Mouse (Mus musculus) embryonic facial prominence, embryonic 11.5 days (tissue): ENCODE data around the gene Inhbe. TPM values are rescaled to one million over a fixed set of nuclear protein-coding genes. Genes with fewer than 3 reads are reported as not detected.
"Not testable (repeated sequence)": the region's sequence is repeated elsewhere in the genome, so short reads cannot be mapped to it uniquely, and the experiment has no call there.

Experiments used
- ATAC-seq: fragments of 200-750 bp; cut with Nextera tagmentation; replicated peaks from 2 replicates; pipeline ENCODE4 v1.8.0; 2017; ENCODE audit warnings: low read depth; ENCODE audit not compliant: insufficient number of reproducible peaks, low FRiP score, low TSS enrichment
- DNase-seq: peaks from one replicate; pipeline ENCODE4 v3.0.0-alpha.2; 2015; ENCODE audit warnings: low spot score
- H3K27ac ChIP-seq: fragments of 300-500 bp; sonication (generic); replicated peaks from 2 replicates; pipeline ENCODE4 v1.5.1; 2014; ENCODE audit warnings: mild to moderate bottlenecking, low read depth, low read length, control low read depth
- H3K27me3 ChIP-seq: fragments of 300-500 bp; sonication (generic); 2 replicates; pipeline ENCODE4 v1.6.1; 2014; ENCODE audit warnings: mild to moderate bottlenecking, low read length, moderate library complexity, mixed read lengths; ENCODE audit not compliant: control insufficient read depth, insufficient read depth
- H3K36me3 ChIP-seq: fragments of 300-500 bp; sonication (generic); replicated peaks from 2 replicates; pipeline ENCODE4 v1.6.1; 2014; ENCODE audit warnings: low read depth, mild to moderate bottlenecking, low read length, moderate library complexity, mixed read lengths; ENCODE audit not compliant: control insufficient read depth, insufficient read depth
- H3K4me1 ChIP-seq: fragments of 300-500 bp; sonication (generic); 2 replicates; pipeline ENCODE4 v1.6.1; 2014; ENCODE audit warnings: low read length, mixed read lengths; ENCODE audit not compliant: control insufficient read depth, insufficient read depth
- H3K4me2 ChIP-seq: fragments of 300-500 bp; sonication (generic); 2 replicates; pipeline ENCODE4 v1.6.1; 2014; ENCODE audit warnings: low read depth, mild to moderate bottlenecking, control low read depth, low read length, moderate library complexity
- H3K4me3 ChIP-seq: fragments of 300-500 bp; sonication (generic); 2 replicates; pipeline ENCODE4 v1.5.1; 2014; ENCODE audit warnings: low read depth, low read length, control low read depth
- H3K9ac ChIP-seq: fragments of 300-500 bp; sonication (generic); replicated peaks from 2 replicates; pipeline ENCODE4 v1.6.1; 2014; ENCODE audit warnings: mild to moderate bottlenecking, control low read depth, low read length
- H3K9me3 ChIP-seq: fragments of 300-500 bp; sonication (generic); replicated peaks from 2 replicates; pipeline ENCODE4 v1.6.1; 2016; ENCODE audit warnings: mild to moderate bottlenecking, low read length, inconsistent platforms, mixed read lengths; ENCODE audit not compliant: control insufficient read depth
- WGBS: fragments of 180-500 bp; shearing (Covaris S2); extraction: QIAGEN DNeasy Blood & Tissue Kit; methylation state at CpG from one replicate; pipeline ENCODE4 v1.1.7; 2014; 5-methylcytosine and 5-hydroxymethylcytosine counted together
- polyA plus RNA-seq: library from polyadenylated mRNA; unstranded; fragments of >200 nt; fragmentation: Nextera tagmentation; extraction: Ambion mirVana; gene quantifications from 2 replicates; pipeline ENCODE4 v1.2.1, GENCODE M21; 2014

Gene Inhbe
- polyA plus RNA-seq, 1 experiment from 2014 or later = not detected

- H3K27me3 ChIP-seq, H3K27ac ChIP-seq, H3K9me3 ChIP-seq, H3K36me3 ChIP-seq, H3K9ac ChIP-seq, ATAC-seq, H3K4me1 ChIP-seq, H3K4me3 ChIP-seq, H3K4me2 ChIP-seq, DNase-seq: not testable (repeated sequence)
- 76% methylated on average over 1 of the region's 1 CpGs for WGBS
These were observed 39.3 kb downstream of the Inhbe start for GRCm38 (mm10) chr10:127314950-127315349.

DNA sequence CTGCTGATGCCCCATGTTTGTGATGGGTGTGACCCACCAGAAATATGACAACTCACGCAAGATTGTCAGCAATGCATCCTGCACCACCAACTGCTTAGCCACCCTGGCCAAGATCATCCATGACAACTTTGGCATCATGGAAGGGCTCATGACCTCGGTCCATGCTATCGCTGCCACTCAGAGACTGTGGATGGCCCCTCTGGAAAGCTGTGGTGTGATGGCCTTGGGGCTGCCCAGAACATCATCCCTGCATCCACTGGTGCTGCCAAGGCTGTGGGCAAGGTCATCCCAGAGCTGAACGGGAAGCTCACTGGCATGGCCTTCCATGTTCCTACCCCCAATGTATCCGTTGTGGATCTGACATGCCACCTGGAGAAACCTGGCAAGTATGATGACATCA lies 40.7 kb downstream of the Inhbe start:
- not testable (repeated sequence) for H3K27ac ChIP-seq, H3K4me3 ChIP-seq, H3K4me1 ChIP-seq, ATAC-seq, H3K36me3 ChIP-seq, H3K27me3 ChIP-seq, DNase-seq, H3K4me2 ChIP-seq, H3K9ac ChIP-seq, H3K9me3 ChIP-seq
- 91% methylated on average over 5 of the region's 5 CpGs for WGBS

GRCm38 (mm10) chr10:127312858-127313257 lies 41.4 kb downstream of the Inhbe start:
- Histone ChIP-seq H3K36me3 (peaks cover 6% of the 10 kb centered on the region), H3K9me3 (no peaks in the 10 kb centered on the region), H3K27ac (no peak overlapping the region), H3K9ac (no peak overlapping the region), H3K4me1 (no peaks in the 10 kb centered on the region; the same call in 1 of the 2 replicates), H3K4me2 (no peak overlapping the region), H3K27me3 (no peaks in the 10 kb centered on the region), H3K4me3 (no peak overlapping the region)
- DNase-seq = no peak
- 80% methylated on average over 4 of the region's 4 CpGs for whole genome bisulfite sequencing
- no peak for ATAC-seq

DNA sequence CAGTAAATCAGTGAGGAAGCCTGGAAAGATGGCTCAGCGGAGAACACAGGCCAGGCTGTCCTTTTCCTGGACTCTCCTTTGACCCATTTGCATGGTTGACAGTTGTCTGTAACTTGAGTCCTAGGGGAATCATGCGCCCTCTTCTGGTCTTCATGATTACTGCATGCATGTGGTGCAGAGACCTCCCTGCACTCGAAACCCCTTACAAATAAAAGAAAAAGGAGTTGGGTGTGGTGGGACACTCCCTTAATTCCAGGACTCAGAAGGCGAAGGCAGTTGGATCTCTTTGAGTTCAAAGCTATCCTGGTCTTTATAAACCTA lies 41.9 kb downstream of the Inhbe start:
- no peaks in the 10 kb centered on the region; the same call in 1 of the 2 replicates for H3K4me1 ChIP-seq
- ATAC-seq (peak; percentile 57; the same call in 1 of the 2 replicates), DNase-seq (peak; percentile 93)
- no peaks in the 10 kb centered on the region for H3K9me3 ChIP-seq
- peaks cover 9% of the 10 kb centered on the region for H3K36me3 ChIP-seq
- H3K4me2 ChIP-seq = peak overlapping the region; percentile 69
- H3K27me3 ChIP-seq = no peaks in the 10 kb centered on the region
- H3K4me3 ChIP-seq = peak overlapping the region; percentile 86
- peak overlapping the region; percentile 28 for H3K9ac ChIP-seq
- H3K27ac ChIP-seq = peak overlapping the region; percentile 20; the same call in 1 of the 2 replicates
- under 1% methylated on average over 4 of the region's 4 CpGs for WGBS

- no peaks in the 10 kb centered on the region for H3K27me3 ChIP-seq
- peak within 1 kb of the TSS; percentile 86 for H3K4me3 ChIP-seq
- H3K4me2 ChIP-seq = peak within 1 kb of the TSS; percentile 69
- no peaks in the 10 kb centered on the region; the same call in 1 of the 2 replicates for H3K4me1 ChIP-seq
- H3K36me3 ChIP-seq = peaks cover 9% of the 10 kb centered on the region
- DNase-seq = peak; percentile 98
- WGBS = under 1% methylated on average over 65 of the region's 65 CpGs
- no peaks in the 10 kb centered on the region for H3K9me3 ChIP-seq
- peak within 1 kb of the TSS; percentile 64 for H3K27ac ChIP-seq
- H3K9ac ChIP-seq = peak within 1 kb of the TSS; percentile 74
- ATAC-seq = peak; percentile 94
These were observed 42.5 kb downstream of the Inhbe start, which contains the start of gene Mars for GRCm38 (mm10) chr10:127311476-127312355. Gene Mars, minus strand, starts transcription at chr10:127311786.

DNA sequence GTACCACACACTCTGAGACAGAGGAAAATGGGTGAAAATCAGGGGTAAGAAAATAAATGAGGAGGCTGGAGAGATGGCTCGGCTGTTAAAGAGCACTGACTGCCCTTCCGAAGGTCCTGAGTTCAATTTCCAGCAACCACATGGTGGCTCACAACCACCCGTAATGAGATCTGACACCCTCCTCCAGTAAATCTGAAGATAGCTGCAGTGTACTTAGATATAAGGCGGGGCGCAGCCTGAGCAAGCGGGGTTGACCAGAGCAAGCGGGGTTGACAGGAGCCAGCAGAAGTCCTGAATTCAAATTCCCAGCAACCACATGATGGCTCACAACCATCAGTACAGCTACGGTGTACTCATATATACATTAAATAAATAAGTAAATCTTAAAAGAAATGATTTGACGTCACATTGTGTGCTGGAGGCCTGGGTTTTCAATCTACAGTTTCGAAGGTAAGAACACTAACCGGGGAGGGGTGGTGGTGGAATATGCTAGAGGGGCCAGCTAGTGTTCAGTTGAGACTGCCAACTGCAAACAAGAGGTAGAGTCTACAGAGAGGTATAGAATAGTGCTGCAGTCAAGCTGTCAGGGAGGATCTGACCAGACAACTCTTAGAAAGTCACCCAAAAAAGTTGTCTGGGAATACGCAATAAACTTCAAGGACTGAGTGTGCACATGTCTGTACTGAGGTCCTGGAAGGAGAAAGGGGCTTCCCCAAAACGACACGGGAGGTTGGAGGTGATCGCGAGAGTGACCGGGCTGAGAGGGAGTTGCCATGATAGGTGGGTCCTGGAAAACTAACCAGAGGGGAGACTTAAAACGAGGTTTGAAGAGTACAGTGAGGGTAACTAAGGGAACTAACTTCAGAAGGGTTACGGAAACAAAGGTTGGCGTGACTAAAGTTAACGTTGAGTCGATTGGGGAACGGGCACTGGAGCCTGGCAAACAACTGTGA lies 43.4 kb downstream of the Inhbe start:
- ATAC-seq (peak; percentile 46), DNase-seq (peak; percentile 65)
- 36% methylated on average over 23 of the region's 23 CpGs for WGBS
- H3K36me3 ChIP-seq = peaks cover 15% of the 10 kb centered on the region
- no peaks in the 10 kb centered on the region; the same call in 1 of the 2 replicates for H3K4me1 ChIP-seq
- H3K9me3 ChIP-seq = no peaks in the 10 kb centered on the region
- peak overlapping the region; percentile 86 for H3K4me3 ChIP-seq
- peak overlapping the region; percentile 64 for H3K27ac ChIP-seq
- H3K4me2 ChIP-seq = peak overlapping the region; percentile 58
- peak overlapping the region; percentile 74 for H3K9ac ChIP-seq
- H3K27me3 ChIP-seq = no peaks in the 10 kb centered on the region

DNA sequence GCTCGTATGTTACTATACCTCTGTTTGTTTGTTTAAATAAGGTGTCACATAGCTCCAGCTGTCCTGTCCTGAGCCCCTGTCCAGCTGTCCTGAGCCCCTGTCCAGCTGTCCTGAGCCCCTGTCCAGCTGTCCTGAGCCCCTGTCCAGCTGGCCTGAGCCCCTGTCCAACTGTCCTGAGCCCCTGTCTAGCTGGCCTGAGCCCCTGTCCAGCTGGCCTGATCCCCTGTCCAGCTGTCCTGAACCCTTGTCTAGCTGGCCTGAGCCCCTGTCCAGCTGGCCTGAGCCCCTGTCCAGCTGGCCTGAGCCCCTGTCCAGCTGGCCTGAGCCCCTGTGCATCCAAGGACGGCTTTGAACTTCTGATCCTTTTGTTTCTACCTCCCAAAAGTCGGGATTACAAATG lies 45.0 kb downstream of the Inhbe start:
- 90% methylated on average over 3 of the region's 3 CpGs for WGBS
- H3K9ac ChIP-seq, H3K4me1 ChIP-seq, DNase-seq, H3K9me3 ChIP-seq, H3K4me2 ChIP-seq, H3K4me3 ChIP-seq, H3K27ac ChIP-seq, ATAC-seq, H3K27me3 ChIP-seq: not testable (repeated sequence)
- H3K36me3 ChIP-seq = peaks cover 29% of the 10 kb centered on the region
